11 mouse cellular contexts compared by ENCODE assay signal in the genomic region with DNA sequence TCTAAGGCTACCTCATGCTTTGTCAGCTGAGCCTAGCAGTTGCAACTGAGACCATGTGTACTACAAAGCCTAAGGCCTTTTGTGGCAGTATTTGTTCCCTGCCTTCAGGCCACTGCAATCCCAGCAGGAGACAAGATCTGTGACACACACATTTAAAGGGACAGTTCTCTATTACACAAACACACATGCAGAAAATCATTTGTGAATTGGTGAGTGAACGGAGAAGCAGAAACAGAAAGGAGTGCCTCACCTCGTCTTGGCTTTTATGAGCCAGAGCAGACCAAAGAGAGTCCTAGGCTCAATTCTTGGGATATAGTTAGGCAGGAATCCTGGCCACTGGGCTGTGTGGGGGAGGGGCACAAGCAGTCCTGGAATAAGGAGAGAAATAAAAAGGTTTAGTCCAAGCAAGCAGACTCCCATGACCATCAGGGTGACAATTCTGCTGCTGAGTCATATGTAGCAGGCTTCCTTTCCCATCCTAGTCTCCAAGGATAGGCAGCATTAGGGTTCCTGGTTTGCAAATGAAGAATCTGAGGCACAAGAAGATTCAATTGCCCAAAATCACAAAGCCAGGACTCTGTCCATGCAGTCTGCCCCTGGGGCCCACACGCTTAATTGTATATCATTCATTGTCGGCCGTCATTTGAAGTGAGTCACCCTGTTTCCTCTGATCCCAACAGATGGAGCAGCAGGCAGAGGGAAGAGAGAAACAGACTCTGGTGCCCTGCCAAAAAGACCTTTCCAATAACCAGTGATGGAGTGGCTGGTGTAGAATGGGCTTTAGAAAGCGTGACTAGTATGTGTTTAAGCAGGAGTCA. TPM values are rescaled to one million over a fixed set of nuclear protein-coding genes. Genes with fewer than 3 reads are reported as not detected.
DNase-seq lines count a peak whose midpoint lies in the region; ATAC-seq and TF ChIP-seq lines count a peak whose summit lies in the region.
"Had no signal": no experiment of that assay in that cellular context is flagged by ENCODE, and none has a peak within 500 bp of the region (broad histone marks: within the 10 kb centered on the region; RNA-seq: fewer than 3 reads in every experiment).

No protein-coding gene starts in this region.

- no peak for TF ChIP-seq EP300 in liver, postnatal 0 days (IDR thresholded peaks at IDR 0.05; ENCODE audit: low read depth)

- intact Hi-C loops in left cerebral cortex, postnatal 4 days (cut with DNase I): no loop called here

- peaks cover 14% of the 10 kb centered on the region for H3K4me1 ChIP-seq in hindbrain, embryonic 15.5 days (replicated peaks)
- peaks cover 26% of the 10 kb centered on the region for H3K4me1 ChIP-seq in neural tube, embryonic 15.5 days
- H3K4me1 ChIP-seq in liver, postnatal 0 days (ENCODE audit: insufficient read depth): no peaks in the 10 kb centered on the region

- no peak for TF ChIP-seq CTCF in liver, postnatal 0 days (IDR thresholded peaks at IDR 0.05; ENCODE audit: low read depth)

- WGBS in hindbrain, embryonic 15.5 days: 16% methylated on average over 6 of the region's 6 CpGs
- WGBS in neural tube, embryonic 15.5 days: 27% methylated on average over 6 of the region's 6 CpGs
- 60% methylated on average over 6 of the region's 6 CpGs for WGBS in liver, postnatal 0 days (ENCODE audit: insufficient replicate concordance)

- no peaks in the 10 kb centered on the region for H3K36me3 ChIP-seq in hindbrain, embryonic 15.5 days
- no peaks in the 10 kb centered on the region for H3K36me3 ChIP-seq in neural tube, embryonic 15.5 days
- H3K36me3 ChIP-seq in liver, postnatal 0 days (replicated peaks; ENCODE audit: insufficient read depth, low read length): no peaks in the 10 kb centered on the region
- H3K36me3 ChIP-seq: embryonic facial prominence, embryonic 13.5 days had no signal

- no peak overlapping the region for H3K9ac ChIP-seq in hindbrain, embryonic 15.5 days
- no peak overlapping the region for H3K9ac ChIP-seq in neural tube, embryonic 15.5 days (replicated peaks)
- no peak overlapping the region for H3K9ac ChIP-seq in liver, postnatal 0 days (replicated peaks)
- H3K9ac ChIP-seq: embryonic facial prominence, embryonic 13.5 days had no signal

- no peak overlapping the region for H3K4me3 ChIP-seq in hindbrain, embryonic 15.5 days
- no peak overlapping the region for H3K4me3 ChIP-seq in neural tube, embryonic 15.5 days (replicated peaks)
- no peak overlapping the region for H3K4me3 ChIP-seq in liver, postnatal 0 days (ENCODE audit: low read depth, low read length)
- H3K4me3 ChIP-seq: embryonic facial prominence, embryonic 13.5 days had no signal

- no peaks in the 10 kb centered on the region for H3K9me3 ChIP-seq in hindbrain, embryonic 15.5 days
- H3K9me3 ChIP-seq in neural tube, embryonic 15.5 days (replicated peaks): no peaks in the 10 kb centered on the region
- no peaks in the 10 kb centered on the region for H3K9me3 ChIP-seq in liver, postnatal 0 days (ENCODE audit: low read length)
- H3K9me3 ChIP-seq: embryonic facial prominence, embryonic 13.5 days had no signal

- peak overlapping the region; percentile 76 for H3K27ac ChIP-seq in hindbrain, embryonic 15.5 days (replicated peaks)
- H3K27ac ChIP-seq in neural tube, embryonic 15.5 days (replicated peaks): peak overlapping the region; percentile 64
- H3K27ac ChIP-seq in liver, postnatal 0 days (ENCODE audit: low read depth): no peak overlapping the region
- H3K27ac ChIP-seq: embryonic facial prominence, embryonic 13.5 days had no signal

- ATAC-seq in hindbrain, embryonic 15.5 days (ENCODE audit: low FRiP score, low read depth): 0 out of 2 replicates have a peak, but pooled peaks have one; percentile 55
- ATAC-seq in neural tube, embryonic 15.5 days (ENCODE audit: low FRiP score): no peak
- ATAC-seq in liver, postnatal 0 days: no peak
- no peak for ATAC-seq in CD4-positive, CD25-positive, alpha-beta regulatory T cell, adult 4 months

- peak; percentile 65 for DNase-seq in left cerebral cortex, postnatal 4 days
- no peak for DNase-seq in left cerebral cortex, adult 18-20 months (ENCODE audit: low spot score in 2 of 2)
- peak; percentile 43 for DNase-seq in embryo, embryonic 11 days
- DNase-seq in liver, postnatal 0 days: no peak
- no peak for DNase-seq in kidney, adult 9 months

- no peak overlapping the region for H3K4me2 ChIP-seq in hindbrain, embryonic 15.5 days
- no peak overlapping the region for H3K4me2 ChIP-seq in neural tube, embryonic 15.5 days
- H3K4me2 ChIP-seq in liver, postnatal 0 days (ENCODE audit: low read depth, low read length): no peak overlapping the region
- H3K4me2 ChIP-seq: embryonic facial prominence, embryonic 13.5 days had no signal

- no peaks in the 10 kb centered on the region for H3K27me3 ChIP-seq in hindbrain, embryonic 15.5 days
- no peaks in the 10 kb centered on the region for H3K27me3 ChIP-seq in neural tube, embryonic 15.5 days (replicated peaks)
- no peaks in the 10 kb centered on the region for H3K27me3 ChIP-seq in liver, postnatal 0 days (ENCODE audit: insufficient read depth, low read length)
- H3K27me3 ChIP-seq: embryonic facial prominence, embryonic 13.5 days had no signal

RNA-seq across cellular contexts. Expression of gene Gm4792, which starts 3.4 kb away (rescaled TPM):
- total RNA-seq in left cerebral cortex, postnatal 4 days (2021): not detected
- not detected for total RNA-seq in left cerebral cortex, adult 18-20 months (2021)
- 0.74 and 0.93 TPM in 2 replicates for polyA plus RNA-seq in hindbrain, embryonic 15.5 days (2015; fragmentation: Nextera tagmentation; extraction: Ambion mirVana)
- polyA plus RNA-seq in neural tube, embryonic 15.5 days (2015; fragmentation: Nextera tagmentation; extraction: Ambion mirVana): 0.20 and 0.24 TPM in 2 replicates
- polyA plus RNA-seq in liver, postnatal 0 days (2015; fragmentation: Nextera tagmentation; extraction: Ambion mirVana): not detected in 2 replicates
- not detected for polyA plus RNA-seq in CD4-positive, CD25-positive, alpha-beta regulatory T cell, adult 4 months (2017; shearing (Covaris generic))
- total RNA-seq: granulocyte monocyte progenitor cell, adult 5-6 weeks; layer of hippocampus, postnatal 14 days had no signal
- polyA plus RNA-seq: embryonic facial prominence, embryonic 13.5 days had no signal

RNA-seq across cellular contexts. Expression of gene Tmcc3, which starts 16.6 kb away (rescaled TPM):
- total RNA-seq in left cerebral cortex, postnatal 4 days (2021): 10 to 100 TPM; 11.8 to 14.6 TPM
- total RNA-seq in left cerebral cortex, adult 18-20 months (2021): 10 to 100 TPM; 21.3 to 31.9 TPM
- 13.6 and 16.9 TPM in 2 replicates for polyA plus RNA-seq in hindbrain, embryonic 15.5 days (2015; fragmentation: Nextera tagmentation; extraction: Ambion mirVana)
- polyA plus RNA-seq in neural tube, embryonic 15.5 days (2015; fragmentation: Nextera tagmentation; extraction: Ambion mirVana): 17.6 and 18.4 TPM in 2 replicates
- polyA plus RNA-seq in liver, postnatal 0 days (2015; fragmentation: Nextera tagmentation; extraction: Ambion mirVana): 6.3 and 6.6 TPM in 2 replicates
- polyA plus RNA-seq in CD4-positive, CD25-positive, alpha-beta regulatory T cell, adult 4 months (2017; shearing (Covaris generic)): 1 to 10 TPM; 1.2 to 2.2 TPM

Comparison
In these comparisons a context has a peak if more than half of its experiments do, and no peak if none do; other contexts are left out.
1. DNase-seq: peak in left cerebral cortex, postnatal 4 days (single experiment) and embryo, embryonic 11 days (single experiment); none in left cerebral cortex, adult 18-20 months (0 of 2), liver, postnatal 0 days (single experiment) and kidney, adult 9 months (single experiment).